Mouse (Mus musculus): ENCODE measurements at regions not wholly inside any gene's neighbourhood (a gene's known extent, or its start where the extent isn't known, plus 50 kb on each side); places are given as distances from the start of the nearest gene placed in this dataset.

GRCm38 (mm10) chr12:35863141-35863540, 62.3 kb upstream of the Agr3 start:
- Histone ChIP-seq H3K27ac (ENCODE audit: insufficient read depth, low read depth, low read length) (no peak overlapping the region), H3K4me3 (ENCODE audit: insufficient read depth, low read depth, low read length) (no peak overlapping the region), H3K36me3 (ENCODE audit: control insufficient read depth, insufficient read depth, low read length) (no peaks in the 10 kb centered on the region), H3K27me3 (replicated peaks; ENCODE audit: control insufficient read depth, insufficient read depth, low read length) (no peaks in the 10 kb centered on the region), H3K4me1 (ENCODE audit: control insufficient read depth, insufficient read depth, low read length) (no peaks in the 10 kb centered on the region)
- TF ChIP-seq CTCF (conservative IDR thresholded peaks at IDR 0.05; ENCODE audit: insufficient read depth, insufficient read length, low read depth, low read length), result no peak
- no peak for DNase-seq
- WGBS, result 94% methylated on average over 1 of the region's 1 CpGs

- Histone ChIP-seq H3K36me3 (ENCODE audit: control insufficient read depth, insufficient read depth, low read length) (no peaks in the 10 kb centered on the region), H3K4me1 (ENCODE audit: control insufficient read depth, insufficient read depth, low read length) (no peaks in the 10 kb centered on the region), H3K27ac (ENCODE audit: insufficient read depth, low read depth, low read length) (no peak overlapping the region), H3K4me3 (ENCODE audit: insufficient read depth, low read depth, low read length) (no peak overlapping the region), H3K27me3 (replicated peaks; ENCODE audit: control insufficient read depth, insufficient read depth, low read length) (no peaks in the 10 kb centered on the region)
- no peak for DNase-seq
- no peak for TF ChIP-seq CTCF (conservative IDR thresholded peaks at IDR 0.05; ENCODE audit: insufficient read depth, insufficient read length, low read depth, low read length)
- no peak for TF ChIP-seq POLR2A (IDR thresholded peaks at IDR 0.05; ENCODE audit: low read depth, low read length)
- 79% methylated on average over 4 of the region's 4 CpGs for WGBS
These were observed 72.3 kb upstream of the Agr3 start for GRCm38 (mm10) chr12:35853159-35853558.

- Histone ChIP-seq H3K4me1 (ENCODE audit: control insufficient read depth, insufficient read depth, low read length) (no peaks in the 10 kb centered on the region), H3K4me3 (ENCODE audit: insufficient read depth, low read depth, low read length) (no peak overlapping the region), H3K36me3 (ENCODE audit: control insufficient read depth, insufficient read depth, low read length) (no peaks in the 10 kb centered on the region), H3K27me3 (replicated peaks; ENCODE audit: control insufficient read depth, insufficient read depth, low read length) (no peaks in the 10 kb centered on the region), H3K27ac (ENCODE audit: insufficient read depth, low read depth, low read length) (peak overlapping the region; percentile 23; the same call in 1 of the 2 replicates)
- TF ChIP-seq CTCF (conservative IDR thresholded peaks at IDR 0.05; ENCODE audit: insufficient read depth, insufficient read length, low read depth, low read length) (no peak), POLR2A (IDR thresholded peaks at IDR 0.05; ENCODE audit: low read depth, low read length) (no peak)
- 41% methylated on average over 5 of the region's 5 CpGs for WGBS
- peak; percentile 78 for DNase-seq
These were observed 78.4 kb upstream of the Agr3 start for GRCm38 (mm10) chr12:35846905-35847610.

- DNase-seq, result no peak
- no peak overlapping the region for H3K27ac ChIP-seq (ENCODE audit: insufficient read depth, low read depth, low read length)
- TF ChIP-seq CTCF (conservative IDR thresholded peaks at IDR 0.05; ENCODE audit: insufficient read depth, insufficient read length, low read depth, low read length) (no peak), POLR2A (IDR thresholded peaks at IDR 0.05; ENCODE audit: low read depth, low read length) (no peak)
These were observed 88.5 kb upstream of the Agr3 start for GRCm38 (mm10) chr12:35836946-35837345.

GRCm38 (mm10) chr12:35833285-35833684, 92.1 kb upstream of the Agr3 start:
- Histone ChIP-seq H3K27me3 (replicated peaks; ENCODE audit: control insufficient read depth, insufficient read depth, low read length) (no peaks in the 10 kb centered on the region), H3K4me3 (ENCODE audit: insufficient read depth, low read depth, low read length) (no peak overlapping the region), H3K36me3 (ENCODE audit: control insufficient read depth, insufficient read depth, low read length) (no peaks in the 10 kb centered on the region), H3K27ac (ENCODE audit: insufficient read depth, low read depth, low read length) (no peak overlapping the region; the same call in 1 of the 2 replicates), H3K4me1 (ENCODE audit: control insufficient read depth, insufficient read depth, low read length) (no peaks in the 10 kb centered on the region; the same call in 1 of the 2 replicates)
- DNase-seq, result peak; percentile 18
- TF ChIP-seq POLR2A (IDR thresholded peaks at IDR 0.05; ENCODE audit: low read depth, low read length) (no peak), CTCF (conservative IDR thresholded peaks at IDR 0.05; ENCODE audit: insufficient read depth, insufficient read length, low read depth, low read length) (no peak)
- WGBS, result 63% methylated on average over 3 of the region's 3 CpGs

More at GRCm38 (mm10) chr12:35836946-35837345, 88.5 kb upstream of the Agr3 start:
- no peaks in the 10 kb centered on the region for H3K27me3 ChIP-seq (replicated peaks; ENCODE audit: control insufficient read depth, insufficient read depth, low read length)
- H3K4me3 ChIP-seq (ENCODE audit: insufficient read depth, low read depth, low read length), result no peak overlapping the region
- no peaks in the 10 kb centered on the region; the same call in 1 of the 2 replicates for H3K4me1 ChIP-seq (ENCODE audit: control insufficient read depth, insufficient read depth, low read length)
- H3K36me3 ChIP-seq (ENCODE audit: control insufficient read depth, insufficient read depth, low read length), result no peaks in the 10 kb centered on the region

GRCm38 (mm10) chr12:35831922-35832512, 93.4 kb upstream of the Agr3 start:
- no peaks in the 10 kb centered on the region for H3K27me3 ChIP-seq (replicated peaks; ENCODE audit: control insufficient read depth, insufficient read depth, low read length)
- no peak overlapping the region for H3K4me3 ChIP-seq (ENCODE audit: insufficient read depth, low read depth, low read length)
- no peak for DNase-seq
- no peak overlapping the region for H3K27ac ChIP-seq (ENCODE audit: insufficient read depth, low read depth, low read length)
- TF ChIP-seq POLR2A (IDR thresholded peaks at IDR 0.05; ENCODE audit: low read depth, low read length) (no peak), CTCF (conservative IDR thresholded peaks at IDR 0.05; ENCODE audit: insufficient read depth, insufficient read length, low read depth, low read length) (no peak)
- WGBS, result 74% methylated on average over 2 of the region's 2 CpGs
- no peaks in the 10 kb centered on the region; the same call in 1 of the 2 replicates for H3K4me1 ChIP-seq (ENCODE audit: control insufficient read depth, insufficient read depth, low read length)
- H3K36me3 ChIP-seq (ENCODE audit: control insufficient read depth, insufficient read depth, low read length), result no peaks in the 10 kb centered on the region

- peak; percentile 62 for DNase-seq
- WGBS, result 5% methylated on average over 5 of the region's 5 CpGs
These were observed 94.2 kb upstream of the Agr3 start for GRCm38 (mm10) chr12:35831268-35831667.

More at GRCm38 (mm10) chr12:35831268-35831667, 94.2 kb upstream of the Agr3 start:
- no peak overlapping the region for H3K4me3 ChIP-seq (ENCODE audit: insufficient read depth, low read depth, low read length)
- no peak overlapping the region for H3K27ac ChIP-seq (ENCODE audit: insufficient read depth, low read depth, low read length)
- no peaks in the 10 kb centered on the region; the same call in 1 of the 2 replicates for H3K27me3 ChIP-seq (replicated peaks; ENCODE audit: control insufficient read depth, insufficient read depth, low read length)
- no peak for TF ChIP-seq POLR2A (IDR thresholded peaks at IDR 0.05; ENCODE audit: low read depth, low read length)
- TF ChIP-seq CTCF (conservative IDR thresholded peaks at IDR 0.05; ENCODE audit: insufficient read depth, insufficient read length, low read depth, low read length), result peak; percentile 41
- H3K36me3 ChIP-seq (ENCODE audit: control insufficient read depth, insufficient read depth, low read length), result no peaks in the 10 kb centered on the region
- H3K4me1 ChIP-seq (ENCODE audit: control insufficient read depth, insufficient read depth, low read length), result no peaks in the 10 kb centered on the region; the same call in 1 of the 2 replicates
